Mouse (Mus musculus): Measurements from ENCODE around the gene Pvrig.
"Not testable (repeated sequence)": the region's sequence is repeated elsewhere in the genome, so short reads cannot be mapped to it uniquely, and the experiment has no call there.

The Pvrig gene

DNA sequence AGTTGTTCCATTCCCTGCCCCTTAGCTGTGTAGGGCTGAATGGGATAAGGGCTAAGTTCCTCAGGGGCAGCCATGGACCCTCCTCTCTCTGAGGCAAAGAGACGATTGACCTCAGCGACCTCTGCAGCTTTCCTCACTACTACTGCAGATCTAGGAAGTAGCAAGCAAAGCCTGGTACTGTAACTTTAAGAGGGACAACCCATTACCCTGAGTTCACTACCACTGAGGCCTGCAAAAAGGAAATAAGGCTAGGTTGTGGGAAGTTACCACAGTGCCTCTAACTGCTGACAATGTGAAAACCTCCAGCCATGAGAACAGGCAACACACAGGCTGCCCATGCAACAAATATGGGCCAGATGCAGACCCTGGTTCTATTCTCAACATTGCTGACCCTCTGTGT, at the start of gene Pvrig:
Gene Pvrig (plus strand): TSS at position 301 of the 400 bp plus-strand sequence.
- no peak for DNase-seq (ENCODE audit: low read depth)

DNA sequence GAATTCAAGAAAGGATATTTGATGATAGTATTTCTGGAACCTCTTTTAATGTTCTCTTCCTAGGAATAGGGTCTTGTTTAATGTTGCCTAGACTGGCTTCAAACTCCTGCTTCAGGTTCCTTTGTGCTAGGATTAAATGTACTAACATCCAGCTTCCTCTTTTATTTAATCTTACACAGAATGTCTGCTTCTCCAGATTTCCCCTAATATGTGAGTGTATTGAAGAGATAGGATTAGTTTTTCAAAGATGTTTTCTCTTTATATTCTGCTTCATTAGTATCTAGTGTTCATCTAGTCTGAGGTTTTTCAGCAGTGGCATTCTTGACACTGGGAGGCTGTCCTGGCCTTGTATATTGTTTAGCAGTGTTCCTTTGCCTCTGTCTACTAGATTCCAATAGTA, 47.6 kb upstream of the Pvrig start:
- no peak for DNase-seq (ENCODE audit: low read depth)

DNA sequence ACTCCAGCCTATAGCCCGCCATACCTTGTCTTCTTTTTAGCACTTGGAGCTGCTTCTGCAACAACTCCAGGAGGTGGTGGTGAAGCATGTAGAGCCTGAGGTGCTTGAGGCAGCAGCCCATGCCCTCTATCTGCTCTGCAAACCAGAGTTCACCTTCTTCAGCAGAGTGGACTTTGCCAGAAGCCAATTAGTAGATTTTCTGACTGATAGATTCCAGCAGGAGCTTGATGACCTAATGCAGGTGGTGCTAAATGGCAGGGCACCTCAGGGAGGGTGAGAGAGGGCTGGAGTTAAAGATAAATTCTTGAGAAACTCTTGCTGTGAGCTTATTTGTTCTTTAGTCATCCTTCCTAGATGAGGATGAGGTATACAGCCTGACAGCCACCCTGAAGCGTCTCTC, 42.1 kb upstream of the Pvrig start:
- DNase-seq (ENCODE audit: low read depth): no peak

- DNase-seq (ENCODE audit: low read depth): no peak
Measured at GRCm38 (mm10) chr5:138312795-138313194, 29.0 kb upstream of the Pvrig start.

DNA sequence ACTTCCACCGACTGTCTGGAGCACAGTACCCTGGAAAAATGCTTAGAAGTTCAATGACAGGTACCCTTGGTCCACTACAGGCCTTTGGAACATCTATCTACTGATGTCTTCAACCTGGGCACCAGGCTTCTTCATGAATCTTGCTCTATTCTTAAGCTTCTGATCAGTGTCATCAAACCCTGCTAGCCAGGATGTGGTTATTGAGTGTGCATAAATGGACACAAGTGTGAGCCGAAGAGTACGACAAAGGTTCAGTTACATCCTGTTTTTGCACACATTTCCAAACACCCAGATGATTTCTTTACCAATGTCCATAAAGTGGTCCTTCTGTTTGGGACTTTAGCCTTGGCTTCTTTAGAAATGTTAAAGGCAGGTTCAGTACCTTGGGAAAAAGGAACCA, 1.5 kb downstream of the Pvrig start:
- no peak for DNase-seq (ENCODE audit: low read depth)

- not testable (repeated sequence) for DNase-seq (ENCODE audit: low read depth)
Measured at GRCm38 (mm10) chr5:138363208-138363607, 21.4 kb downstream of the Pvrig start.

- DNase-seq (ENCODE audit: low read depth): not testable (repeated sequence)
Measured at GRCm38 (mm10) chr5:138365347-138365746, 23.6 kb downstream of the Pvrig start.

All from naive thymus-derived CD4-positive, alpha-beta T cell, adult 2 months (primary cell).